Mouse (Mus musculus) ES-Bruce4 (cell line): Measurements from ENCODE around the gene E130114P18Rik.

Experiments
- CTCF ChIP-seq: IDR thresholded peaks from one replicate; pipeline ENCODE4 v1.8.1; 2011; ENCODE audit warnings: low read depth, low read length
- EP300 ChIP-seq: IDR thresholded peaks from 2 replicates; pipeline ENCODE4 v1.6.1; 2011; ENCODE audit warnings: low read depth, low read length; ENCODE audit not compliant: insufficient read depth
- POLR2A ChIP-seq: IDR thresholded peaks from one replicate; pipeline ENCODE4 v1.8.1; 2011; ENCODE audit warnings: low read length; ENCODE audit not compliant: insufficient read depth

DNA sequence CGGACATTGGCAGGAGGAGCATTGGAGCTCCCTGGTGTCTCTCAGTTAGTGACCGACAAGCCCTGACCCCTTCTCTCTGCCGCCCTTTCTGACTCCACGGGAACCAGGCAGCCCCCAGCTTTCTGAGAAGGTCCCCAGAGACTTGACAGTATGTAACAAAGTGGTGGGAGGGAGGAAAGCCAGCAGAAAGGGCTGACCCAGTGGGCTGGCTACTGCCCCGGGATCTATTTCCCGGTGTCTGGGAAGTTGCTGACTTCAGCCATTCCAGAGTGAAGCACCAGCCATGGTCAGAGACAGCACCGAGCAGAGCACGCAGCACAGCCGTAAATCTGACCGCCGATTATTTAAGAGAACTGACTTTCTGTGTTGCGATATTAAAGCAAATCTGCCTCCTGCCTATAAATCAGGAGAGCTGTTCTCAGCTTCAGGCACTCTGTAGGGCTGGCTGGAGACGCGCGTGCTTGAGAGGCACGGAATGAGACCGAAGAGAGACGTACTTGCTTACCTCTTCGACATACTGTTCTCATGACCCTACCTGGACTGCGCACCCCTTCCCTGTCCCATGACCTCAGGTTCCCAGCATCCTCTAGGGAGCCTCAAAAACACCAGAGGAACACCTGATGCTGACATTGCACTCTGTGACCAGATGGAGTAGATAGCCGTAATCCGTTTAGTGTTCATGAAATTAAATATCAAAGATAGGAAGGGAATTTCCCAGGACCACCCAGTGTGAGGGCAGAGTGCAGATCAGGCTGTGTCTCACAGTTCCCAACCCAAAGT is 70.3 kb downstream of the E130114P18Rik start:
- TF ChIP-seq CTCF (no peak), POLR2A (no peak), EP300 (no peak)
